Mouse (Mus musculus): ENCODE data around the gene Myh9.
"Not testable (repeated sequence)": the region's sequence is repeated elsewhere in the genome, so short reads cannot be mapped to it uniquely, and the experiment has no call there.

Myh9 gene

DNA sequence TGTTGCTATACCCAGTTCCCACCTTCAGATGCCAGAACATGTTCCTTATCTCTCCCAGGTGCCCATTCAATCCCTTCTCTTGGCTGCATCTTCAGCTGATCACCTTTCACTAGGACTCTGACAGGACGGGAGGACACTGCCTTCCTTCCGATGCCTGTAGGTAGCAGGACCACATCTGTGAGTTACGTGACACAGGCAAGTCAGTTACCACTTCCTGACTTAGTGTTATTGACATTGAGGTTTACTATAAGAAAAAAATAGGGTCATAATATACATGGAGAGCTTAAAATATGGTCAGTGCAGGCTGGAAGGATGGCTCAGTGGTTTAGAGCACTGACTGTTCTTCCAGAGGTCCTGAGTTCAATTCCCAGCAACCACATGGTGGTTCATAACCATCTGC, 120.5 kb downstream of the Myh9 start:
- in situ Hi-C loops (cut with MboI; ENCODE audit: low pct_unique_long_range_greater_than_20kb in 1 of 2, low sequenced_read_pairs in 2 of 2, unreplicated experiment in 1 of 2) = not testable (repeated sequence)

DNA sequence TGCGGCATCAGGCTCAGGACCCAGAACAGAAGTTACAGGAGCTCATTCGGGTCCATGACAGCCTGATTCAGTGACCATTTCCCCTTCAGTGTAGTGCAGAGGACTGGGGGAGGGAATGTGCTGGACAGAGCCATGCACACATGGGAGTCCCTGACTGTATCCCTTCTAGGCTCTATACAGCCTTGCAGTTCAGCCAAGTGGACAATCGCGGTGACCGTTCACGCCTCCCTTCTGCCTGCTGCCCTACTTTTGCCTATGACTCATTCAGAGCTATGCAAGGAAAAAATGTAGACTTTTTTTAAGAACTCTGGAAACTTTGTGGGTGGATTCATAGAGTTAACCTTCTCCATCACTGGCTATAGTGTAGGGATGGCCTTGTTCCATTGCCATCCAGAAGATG, 123.7 kb downstream of the Myh9 start:
- in situ Hi-C loops (cut with MboI; ENCODE audit: low pct_unique_long_range_greater_than_20kb in 1 of 2, low sequenced_read_pairs in 2 of 2, unreplicated experiment in 1 of 2) = not testable (repeated sequence)
